ENCODE assay signal across 14 mouse cellular contexts in genomic region chr16:52184350-52184749, GRCm38 (mm10).
"Had no signal": no experiment of that assay in that cellular context is flagged by ENCODE, and none has a peak within 500 bp of the region (broad histone marks: within the 10 kb centered on the region; RNA-seq: fewer than 3 reads in every experiment).

No protein-coding gene starts in this region.

- H3K36me3 ChIP-seq: intestine, embryonic 15.5 days had no signal

- ATAC-seq: intestine, embryonic 15.5 days; midbrain, embryonic 16.5 days had no signal

- H3K27ac ChIP-seq: intestine, embryonic 15.5 days; layer of hippocampus, adult 2 months; limb, embryonic 13.5 days; liver, embryonic 14.5 days; midbrain, embryonic 12.5 days; neural tube, embryonic 13.5 days had no signal

- H3K4me1 ChIP-seq: intestine, embryonic 15.5 days; limb, embryonic 13.5 days; midbrain, embryonic 12.5 days; neural tube, embryonic 13.5 days had no signal

- H3K4me3 ChIP-seq: intestine, embryonic 15.5 days; layer of hippocampus, adult 2 months; limb, embryonic 13.5 days; midbrain, embryonic 12.5 days; neural tube, embryonic 13.5 days had no signal

- H3K27me3 ChIP-seq: intestine, embryonic 15.5 days; limb, embryonic 13.5 days; midbrain, embryonic 12.5 days; neural tube, embryonic 13.5 days had no signal

- H3K9ac ChIP-seq: intestine, embryonic 15.5 days; limb, embryonic 13.5 days; liver, embryonic 14.5 days; midbrain, embryonic 12.5 days; neural tube, embryonic 13.5 days had no signal

- DNase-seq: kidney, adult 18-20 months; kidney, postnatal 10 days; kidney, postnatal 4 days; lung, adult 18-20 months; retina, postnatal 1 day; thymus, adult 18-20 months; thymus, postnatal 14 days had no signal

- H3K9me3 ChIP-seq: intestine, embryonic 15.5 days; limb, embryonic 13.5 days; midbrain, embryonic 12.5 days; neural tube, embryonic 13.5 days had no signal

- H3K4me2 ChIP-seq: intestine, embryonic 15.5 days; limb, embryonic 13.5 days; midbrain, embryonic 12.5 days; neural tube, embryonic 13.5 days had no signal
